Mouse (Mus musculus) gastrocnemius, adult 2 months (tissue): ENCODE measurements at regions not wholly inside any gene's neighbourhood (a gene's known extent, or its start where the extent isn't known, plus 50 kb on each side); places are given as distances from the start of the nearest gene placed in this dataset.

ENCODE experiments used
- DNase-seq: peaks from one replicate; pipeline ENCODE4 v3.0.0; 2022
- H3K27ac ChIP-seq: fragments of 200-600 bp; 2 replicates; pipeline ENCODE4 v1.8.1; 2022; ENCODE audit warnings: mild to moderate bottlenecking
- H3K4me3 ChIP-seq: fragments of 200-600 bp; 2 replicates; pipeline ENCODE4 v1.8.1; 2022; ENCODE audit warnings: mild to moderate bottlenecking, moderate library complexity
- CTCF ChIP-seq: fragments of 200-600 bp; IDR thresholded peaks from 2 replicates; pipeline ENCODE4 v1.8.1; 2022; ENCODE audit warnings: antibody characterized with exemption, mild to moderate bottlenecking, moderate library complexity
- intact Hi-C: fragments of 180-260 bp; cut with DNase I; formaldehyde crosslinking; loops from one replicate; pipeline ENCODE4 v1.15.1; 2025

GRCm38 (mm10) chr2:75408016-75408415 is 251.0 kb upstream of the Hnrnpa3 start:
- intact Hi-C loops: no loop called here
- Histone ChIP-seq H3K4me3 (no peak overlapping the region), H3K27ac (peak overlapping the region; percentile 51; the same call in 1 of the 2 replicates)
- no peak for TF ChIP-seq CTCF
- DNase-seq: no peak

GRCm38 (mm10) chr2:75409806-75410205 is 249.3 kb upstream of the Hnrnpa3 start:
- intact Hi-C loops: no loop called here
- Histone ChIP-seq H3K4me3 (no peak overlapping the region), H3K27ac (no peak overlapping the region)
- TF ChIP-seq CTCF: no peak
- DNase-seq: no peak

- Histone ChIP-seq H3K27ac (no peak overlapping the region), H3K4me3 (no peak overlapping the region)
- intact Hi-C loops: no loop called here
- DNase-seq: no peak
- no peak for TF ChIP-seq CTCF
These were observed 246.3 kb upstream of the Hnrnpa3 start for GRCm38 (mm10) chr2:75412735-75413134.

- intact Hi-C loops: no loop called here
- no peak for TF ChIP-seq CTCF
- DNase-seq: no peak
- H3K27ac ChIP-seq: no peak overlapping the region
- H3K4me3 ChIP-seq: no peak overlapping the region
These were observed 240.4 kb upstream of the Hnrnpa3 start for GRCm38 (mm10) chr2:75418689-75419088.

- DNase-seq: no peak
- intact Hi-C loops: no loop called here
- Histone ChIP-seq H3K4me3 (no peak overlapping the region), H3K27ac (no peak overlapping the region)
- no peak for TF ChIP-seq CTCF
These were observed 239.9 kb upstream of the Hnrnpa3 start for GRCm38 (mm10) chr2:75419142-75419541.

- no peak overlapping the region for H3K27ac ChIP-seq
- intact Hi-C loops: no loop called here
- DNase-seq: no peak
- peak overlapping the region; percentile 23 for H3K4me3 ChIP-seq
- no peak for TF ChIP-seq CTCF
These were observed 236.0 kb upstream of the Hnrnpa3 start for GRCm38 (mm10) chr2:75422798-75423685.

GRCm38 (mm10) chr2:75423872-75424271 is 235.2 kb upstream of the Hnrnpa3 start:
- no peak for DNase-seq
- Histone ChIP-seq H3K4me3 (no peak overlapping the region), H3K27ac (no peak overlapping the region)
- intact Hi-C loops: no loop called here
- no peak for TF ChIP-seq CTCF

GRCm38 (mm10) chr2:75424363-75424762 is 234.7 kb upstream of the Hnrnpa3 start:
- no peak for TF ChIP-seq CTCF
- no peak for DNase-seq
- 0 out of 2 replicates have a peak overlapping the region, but pooled peaks have one; percentile 12 for H3K4me3 ChIP-seq
- no peak overlapping the region for H3K27ac ChIP-seq
- intact Hi-C loops: no loop called here

GRCm38 (mm10) chr2:75424911-75425310 is 234.2 kb upstream of the Hnrnpa3 start:
- Histone ChIP-seq H3K27ac (no peak overlapping the region), H3K4me3 (no peak overlapping the region)
- TF ChIP-seq CTCF: no peak
- DNase-seq: no peak
- intact Hi-C loops: no loop called here

- H3K4me3 ChIP-seq: no peak overlapping the region
- DNase-seq: no peak
- TF ChIP-seq CTCF: no peak
- no peak overlapping the region for H3K27ac ChIP-seq
- intact Hi-C loops: no loop called here
These were observed 233.7 kb upstream of the Hnrnpa3 start for GRCm38 (mm10) chr2:75425384-75425783.

GRCm38 (mm10) chr2:75425791-75426190 is 233.3 kb upstream of the Hnrnpa3 start:
- no peak for TF ChIP-seq CTCF
- Histone ChIP-seq H3K27ac (no peak overlapping the region), H3K4me3 (no peak overlapping the region)
- intact Hi-C loops: no loop called here
- DNase-seq: no peak

GRCm38 (mm10) chr2:75427936-75428458 is 231.1 kb upstream of the Hnrnpa3 start:
- no peak for TF ChIP-seq CTCF
- Histone ChIP-seq H3K27ac (no peak overlapping the region), H3K4me3 (no peak overlapping the region)
- DNase-seq: no peak
- intact Hi-C loops: no loop called here

GRCm38 (mm10) chr2:75430161-75430940 is 228.7 kb upstream of the Hnrnpa3 start:
- H3K4me3 ChIP-seq: no peak overlapping the region
- intact Hi-C loops: no loop called here
- no peak for TF ChIP-seq CTCF
- H3K27ac ChIP-seq: no peak overlapping the region
- DNase-seq: no peak
